Mouse (Mus musculus): ENCODE data around the gene Ranbp2.
A peak's percentile ranks its signal among the peaks of the same experiment; 100 is the strongest.

Ranbp2 gene

GRCm38 (mm10) chr10:58446384-58447279, at the start of gene Ranbp2:
Gene Ranbp2 (plus strand): TSS chr10:58446920.
- DNase-seq (ENCODE audit: low spot score) = peak; percentile 98

DNA sequence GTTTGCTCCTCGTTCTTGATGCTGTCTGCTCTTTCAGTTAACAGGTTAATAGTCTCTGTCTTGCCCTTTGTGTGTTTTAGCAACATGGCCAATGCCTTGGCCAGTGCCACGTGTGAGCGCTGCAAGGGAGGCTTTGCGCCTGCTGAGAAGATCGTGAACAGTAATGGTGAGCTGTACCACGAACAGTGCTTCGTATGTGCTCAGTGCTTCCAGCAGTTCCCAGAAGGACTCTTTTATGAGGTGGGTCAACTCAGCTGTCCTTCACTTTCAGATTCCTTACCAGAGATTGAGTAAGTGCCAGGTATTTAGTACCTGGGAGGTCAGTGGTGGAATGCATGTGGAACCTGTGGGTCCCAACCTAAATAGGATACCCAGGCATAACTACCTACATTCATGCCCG, 47.8 kb upstream of the Ranbp2 start:
- no peak for DNase-seq (ENCODE audit: low spot score)

GRCm38 (mm10) chr10:58401838-58402237, 44.9 kb upstream of the Ranbp2 start:
- DNase-seq (ENCODE audit: low spot score) = no peak

GRCm38 (mm10) chr10:58404639-58405038, 42.1 kb upstream of the Ranbp2 start:
- DNase-seq (ENCODE audit: low spot score) = no peak

- no peak for DNase-seq (ENCODE audit: low spot score)
These were observed 41.3 kb upstream of the Ranbp2 start for GRCm38 (mm10) chr10:58405285-58405948.

GRCm38 (mm10) chr10:58405949-58406305, 40.8 kb upstream of the Ranbp2 start:
- no peak for DNase-seq (ENCODE audit: low spot score)

DNA sequence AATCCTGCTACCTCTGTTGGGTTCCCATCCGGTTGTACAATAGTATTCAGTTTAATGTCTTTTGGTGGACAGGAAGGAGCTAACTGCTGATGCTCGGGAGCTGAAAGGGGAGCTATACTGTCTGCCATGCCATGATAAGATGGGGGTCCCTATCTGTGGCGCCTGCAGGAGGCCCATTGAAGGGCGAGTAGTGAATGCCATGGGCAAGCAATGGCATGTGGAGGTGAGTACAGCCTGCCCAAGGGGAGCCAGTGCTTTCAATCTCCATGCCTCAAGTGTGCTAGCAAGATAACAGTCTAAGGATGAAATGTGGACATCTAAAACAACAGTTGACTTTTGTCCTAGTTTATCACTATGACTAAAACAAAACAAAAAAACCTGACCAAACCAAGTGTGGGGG, 34.4 kb upstream of the Ranbp2 start:
- DNase-seq (ENCODE audit: low spot score) = no peak

DNA sequence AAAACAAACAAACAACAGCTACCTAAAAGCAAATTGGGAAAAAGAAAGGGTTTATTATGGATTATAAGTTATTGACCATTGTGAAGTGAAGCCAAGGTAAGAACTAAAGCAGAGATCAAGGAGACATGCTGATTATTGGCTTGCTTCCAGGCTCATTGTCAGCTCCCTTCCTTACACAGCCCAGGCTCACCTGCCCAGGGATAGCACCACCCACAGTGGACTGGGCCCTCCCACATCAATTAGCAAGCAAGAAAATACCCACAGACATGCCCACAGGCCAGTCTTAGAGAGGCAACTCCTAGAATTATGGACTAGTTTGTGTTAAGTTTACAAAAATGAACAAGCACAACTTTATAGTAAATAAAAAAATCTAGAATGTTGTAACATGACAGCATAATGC, 33.9 kb upstream of the Ranbp2 start:
- DNase-seq (ENCODE audit: low spot score) = no peak

- no peak for DNase-seq (ENCODE audit: low spot score)
These were observed 30.0 kb upstream of the Ranbp2 start for GRCm38 (mm10) chr10:58416702-58417101.

- no peak for DNase-seq (ENCODE audit: low spot score)
These were observed 28.3 kb upstream of the Ranbp2 start for GRCm38 (mm10) chr10:58418290-58418971.

GRCm38 (mm10) chr10:58427930-58428329, 18.8 kb upstream of the Ranbp2 start:
- no peak for DNase-seq (ENCODE audit: low spot score)

DNA sequence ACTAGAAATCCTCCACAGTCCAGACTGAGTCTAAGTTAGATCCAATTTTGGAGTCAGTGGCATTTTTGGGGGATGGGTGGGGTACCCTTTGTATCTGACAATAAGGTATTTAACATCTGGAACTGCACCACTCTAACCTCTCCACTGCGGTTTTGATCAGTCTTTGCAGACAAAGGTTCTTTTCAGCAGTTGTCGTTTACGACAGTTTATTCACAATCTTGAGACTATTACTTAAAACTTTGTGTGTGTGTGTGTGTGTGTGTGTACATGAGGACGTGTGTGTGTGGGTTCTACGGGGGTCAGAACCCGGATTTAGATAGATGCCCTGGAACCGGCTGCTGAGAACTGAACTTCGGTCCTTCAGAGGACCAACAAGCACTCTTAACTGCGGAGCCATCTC, 870 bp upstream of the Ranbp2 start:
- no peak for DNase-seq (ENCODE audit: low spot score)

GRCm38 (mm10) chr10:58447280-58447781, 611 bp downstream of the Ranbp2 start:
- peak; percentile 21 for DNase-seq (ENCODE audit: low spot score)

- DNase-seq (ENCODE audit: low spot score) = no peak
These were observed 4.9 kb downstream of the Ranbp2 start for GRCm38 (mm10) chr10:58451575-58451974.

- DNase-seq (ENCODE audit: low spot score) = no peak
These were observed 5.5 kb downstream of the Ranbp2 start for GRCm38 (mm10) chr10:58452185-58452584.

DNA sequence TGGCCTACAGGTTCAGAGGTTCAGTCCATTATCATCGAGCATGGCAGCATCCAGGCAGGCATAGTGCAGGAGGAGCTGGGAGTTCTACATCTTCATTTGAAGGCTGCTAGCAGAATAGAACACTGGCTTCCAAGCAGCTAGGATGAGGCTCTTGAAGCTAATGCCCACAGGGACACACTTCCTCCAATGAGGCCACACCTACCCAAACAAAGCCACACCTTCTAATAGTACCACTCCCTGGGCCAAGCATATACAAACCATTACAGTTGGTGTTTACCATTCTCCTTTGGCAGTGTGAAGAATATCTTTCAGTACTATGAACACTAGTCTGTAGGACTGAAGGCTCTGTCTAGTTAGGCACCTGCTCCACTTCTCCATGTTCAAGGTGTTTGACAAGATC, 13.2 kb downstream of the Ranbp2 start:
- no peak for DNase-seq (ENCODE audit: low spot score)

DNA sequence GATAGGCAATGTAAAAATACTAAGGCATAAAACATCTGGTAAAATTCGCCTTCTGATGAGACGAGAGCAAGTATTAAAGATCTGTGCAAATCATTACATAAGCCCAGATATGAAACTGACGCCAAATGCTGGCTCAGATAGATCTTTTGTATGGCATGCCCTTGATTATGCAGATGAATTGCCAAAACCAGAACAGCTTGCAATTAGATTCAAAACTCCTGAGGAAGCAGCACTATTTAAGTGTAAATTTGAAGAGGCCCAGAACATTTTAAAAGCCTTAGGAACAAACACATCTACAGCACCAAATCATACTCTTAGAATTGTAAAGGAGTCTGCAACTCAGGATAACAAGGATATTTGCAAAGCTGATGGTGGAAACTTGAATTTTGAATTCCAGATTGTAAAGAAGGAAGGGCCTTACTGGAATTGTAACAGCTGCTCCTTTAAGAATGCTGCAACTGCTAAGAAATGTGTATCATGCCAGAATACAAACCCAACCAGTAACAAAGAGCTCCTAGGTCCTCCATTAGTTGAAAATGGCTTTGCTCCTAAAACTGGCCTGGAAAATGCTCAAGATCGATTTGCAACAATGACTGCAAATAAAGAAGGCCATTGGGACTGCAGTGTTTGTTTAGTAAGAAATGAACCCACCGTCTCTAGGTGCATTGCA, 30.5 kb downstream of the Ranbp2 start:
- DNase-seq (ENCODE audit: low spot score) = no peak

- no peak for DNase-seq (ENCODE audit: low spot score)
These were observed 31.4 kb downstream of the Ranbp2 start for GRCm38 (mm10) chr10:58478071-58478578.

GRCm38 (mm10) chr10:58479954-58480490, 33.3 kb downstream of the Ranbp2 start:
- DNase-seq (ENCODE audit: low spot score) = no peak

GRCm38 (mm10) chr10:58491031-58491430, 44.3 kb downstream of the Ranbp2 start:
- no peak for DNase-seq (ENCODE audit: low spot score)

GRCm38 (mm10) chr10:58495637-58496036, 48.9 kb downstream of the Ranbp2 start:
- no peak for DNase-seq (ENCODE audit: low spot score)

GRCm38 (mm10) chr10:58496732-58497131, 50.0 kb downstream of the Ranbp2 start:
- peak; percentile 6 for DNase-seq (ENCODE audit: low spot score)

Data from retina, embryonic 14.5 days (tissue).